ENCODE assay signal across 12 mouse cellular contexts in the genomic region with DNA sequence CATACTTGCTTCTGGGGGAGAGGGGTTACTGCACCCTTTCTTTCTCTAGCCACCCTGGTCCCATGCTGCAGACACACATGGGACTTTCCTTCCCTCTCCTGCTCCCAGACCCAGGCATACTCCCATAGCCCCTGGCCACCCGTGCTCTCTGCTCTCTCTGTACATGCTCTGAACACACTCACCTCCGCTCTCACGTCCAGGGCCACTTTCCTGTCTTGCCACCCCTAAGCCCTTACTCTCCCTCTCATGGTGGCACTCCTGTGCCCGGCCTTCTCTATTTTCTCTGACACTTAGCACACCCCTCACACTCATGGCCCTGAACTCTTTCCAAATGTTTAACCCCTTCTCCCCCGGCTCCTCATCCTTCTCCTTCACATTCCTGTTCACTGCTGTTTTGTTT. TPM values are rescaled to one million over a fixed set of nuclear protein-coding genes. Genes with fewer than 3 reads are reported as not detected.
DNase-seq lines count a peak whose midpoint lies in the region; ATAC-seq and TF ChIP-seq lines count a peak whose summit lies in the region.
"Had no signal": no experiment of that assay in that cellular context is flagged by ENCODE, and none has a peak within 500 bp of the region (broad histone marks: within the 10 kb centered on the region; RNA-seq: fewer than 3 reads in every experiment).

No protein-coding gene starts in this region.

- TF ChIP-seq CTCF in lung, embryonic 14.5 days (IDR thresholded peaks at IDR 0.05; ENCODE audit: low read depth) = no peak

- no peak overlapping the region for H3K9ac ChIP-seq in kidney, embryonic 15.5 days
- H3K9ac ChIP-seq in forebrain, embryonic 15.5 days (replicated peaks) = no peak overlapping the region
- H3K9ac ChIP-seq in lung, embryonic 14.5 days = no peak overlapping the region
- no peak overlapping the region for H3K9ac ChIP-seq in midbrain, embryonic 15.5 days
- H3K9ac ChIP-seq: embryonic facial prominence, embryonic 13.5 days; liver, embryonic 15.5 days; neural tube, embryonic 12.5 days had no signal

- DNase-seq in kidney, adult 9 months = no peak
- DNase-seq in lung, embryonic 14.5 days = peak; percentile 34
- DNase-seq in gastrocnemius, postnatal 14 days = no peak
- DNase-seq: thymus, adult 18-20 months had no signal

- no peak for ATAC-seq in kidney, embryonic 15.5 days (replicated peaks; ENCODE audit: low FRiP score)
- no peak for ATAC-seq in forebrain, embryonic 15.5 days (replicated peaks)
- no peak for ATAC-seq in lung, embryonic 14.5 days (ENCODE audit: insufficient read depth)
- ATAC-seq in midbrain, embryonic 15.5 days (replicated peaks) = no peak
- ATAC-seq in monocyte, adult 5-6 weeks (replicated peaks; ENCODE audit: insufficient number of reproducible peaks, low FRiP score, low TSS enrichment, poor library complexity, severe bottlenecking) = no peak

- 0 out of 2 replicates have a peak overlapping the region, but pooled peaks have one; percentile 31 for H3K4me2 ChIP-seq in kidney, embryonic 15.5 days
- H3K4me2 ChIP-seq in forebrain, embryonic 15.5 days (replicated peaks) = no peak overlapping the region
- peak overlapping the region; percentile 51 for H3K4me2 ChIP-seq in lung, embryonic 14.5 days
- peak overlapping the region; percentile 10 for H3K4me2 ChIP-seq in midbrain, embryonic 15.5 days
- H3K4me2 ChIP-seq: embryonic facial prominence, embryonic 13.5 days; liver, embryonic 15.5 days had no signal

- no peaks in the 10 kb centered on the region for H3K36me3 ChIP-seq in kidney, embryonic 15.5 days
- H3K36me3 ChIP-seq in forebrain, embryonic 15.5 days = 0 out of 2 replicates have a peak, but pooled peaks cover 4% of the 10 kb centered on the region
- H3K36me3 ChIP-seq in lung, embryonic 14.5 days (ENCODE audit: insufficient read depth) = no peaks in the 10 kb centered on the region
- peaks cover 4% of the 10 kb centered on the region; the same call in 1 of the 2 replicates for H3K36me3 ChIP-seq in midbrain, embryonic 15.5 days (replicated peaks)
- H3K36me3 ChIP-seq: embryonic facial prominence, embryonic 13.5 days; liver, embryonic 15.5 days had no signal

- H3K27ac ChIP-seq in kidney, embryonic 15.5 days = no peak overlapping the region
- no peak overlapping the region for H3K27ac ChIP-seq in forebrain, embryonic 15.5 days (replicated peaks)
- H3K27ac ChIP-seq in lung, embryonic 14.5 days (ENCODE audit: low read depth) = no peak overlapping the region
- H3K27ac ChIP-seq in midbrain, embryonic 15.5 days = peak overlapping the region; percentile 55
- H3K27ac ChIP-seq: embryonic facial prominence, embryonic 13.5 days; kidney, postnatal 0 days; liver, embryonic 15.5 days; neural tube, embryonic 12.5 days had no signal

- 15% methylated on average over 5 of the region's 5 CpGs for WGBS in kidney, embryonic 15.5 days
- WGBS in forebrain, embryonic 15.5 days = 6% methylated on average over 5 of the region's 5 CpGs
- WGBS in lung, embryonic 14.5 days = 14% methylated on average over 5 of the region's 5 CpGs
- WGBS in midbrain, embryonic 15.5 days = 12% methylated on average over 5 of the region's 5 CpGs

- H3K9me3 ChIP-seq in kidney, embryonic 15.5 days (replicated peaks) = no peaks in the 10 kb centered on the region
- H3K9me3 ChIP-seq in forebrain, embryonic 15.5 days = no peaks in the 10 kb centered on the region
- no peaks in the 10 kb centered on the region for H3K9me3 ChIP-seq in lung, embryonic 14.5 days (ENCODE audit: low read depth, low read length)
- no peaks in the 10 kb centered on the region for H3K9me3 ChIP-seq in midbrain, embryonic 15.5 days
- H3K9me3 ChIP-seq: embryonic facial prominence, embryonic 13.5 days; liver, embryonic 15.5 days; neural tube, embryonic 12.5 days had no signal

- H3K4me3 ChIP-seq in kidney, embryonic 15.5 days (replicated peaks) = 0 out of 2 replicates have a peak overlapping the region, but pooled peaks have one; percentile 9
- 0 out of 2 replicates have a peak overlapping the region, but pooled peaks have one; percentile 5 for H3K4me3 ChIP-seq in forebrain, embryonic 15.5 days
- H3K4me3 ChIP-seq in lung, embryonic 14.5 days (ENCODE audit: low read depth, low read length) = no peak overlapping the region
- H3K4me3 ChIP-seq in midbrain, embryonic 15.5 days = no peak overlapping the region
- H3K4me3 ChIP-seq: embryonic facial prominence, embryonic 13.5 days; liver, embryonic 15.5 days; neural tube, embryonic 12.5 days had no signal

- H3K27me3 ChIP-seq in kidney, embryonic 15.5 days = peaks cover 85% of the 10 kb centered on the region
- H3K27me3 ChIP-seq in forebrain, embryonic 15.5 days = peaks cover 61% of the 10 kb centered on the region
- peaks cover 73% of the 10 kb centered on the region for H3K27me3 ChIP-seq in lung, embryonic 14.5 days (ENCODE audit: insufficient read depth, low read length)
- peaks cover 25% of the 10 kb centered on the region for H3K27me3 ChIP-seq in midbrain, embryonic 15.5 days (replicated peaks)

- peaks cover 57% of the 10 kb centered on the region for H3K4me1 ChIP-seq in kidney, embryonic 15.5 days
- peaks cover 50% of the 10 kb centered on the region for H3K4me1 ChIP-seq in forebrain, embryonic 15.5 days
- peaks cover 14% of the 10 kb centered on the region for H3K4me1 ChIP-seq in lung, embryonic 14.5 days (ENCODE audit: insufficient read depth)
- peaks cover 44% of the 10 kb centered on the region for H3K4me1 ChIP-seq in midbrain, embryonic 15.5 days

- intact Hi-C loops in gastrocnemius, postnatal 14 days (cut with DNase I; ENCODE audit: low total_unique reads) = no loop called here

RNA-seq across cellular contexts. Expression of a gene that starts 25.9 kb away (rescaled TPM):
- polyA plus RNA-seq in kidney, embryonic 15.5 days (2015; fragmentation: Nextera tagmentation; extraction: Ambion mirVana) = 2.4 and 2.5 TPM in 2 replicates
- polyA plus RNA-seq in forebrain, embryonic 15.5 days (2015; fragmentation: Nextera tagmentation; extraction: Ambion mirVana) = 24.5 and 26.7 TPM in 2 replicates
- polyA plus RNA-seq in lung, embryonic 14.5 days (2014; fragmentation: Nextera tagmentation; extraction: Ambion mirVana) = 2.0 and 2.9 TPM in 2 replicates
- polyA plus RNA-seq in midbrain, embryonic 15.5 days (2015; fragmentation: Nextera tagmentation; extraction: Ambion mirVana) = 56.3 and 57.2 TPM in 2 replicates
- not detected in 3 replicates for total RNA-seq in monocyte, adult 5-6 weeks (2017)
- total RNA-seq in gastrocnemius, postnatal 14 days (2021) = under 1 TPM; 0.35 to 0.49 TPM
- polyA plus RNA-seq: liver, embryonic 15.5 days had no signal

RNA-seq across cellular contexts. Expression of a gene that starts 27.6 kb away (rescaled TPM):
- 1.1 TPM in 2 replicates for polyA plus RNA-seq in kidney, embryonic 15.5 days (2015; fragmentation: Nextera tagmentation; extraction: Ambion mirVana)
- 1.1 and 1.4 TPM in 2 replicates for polyA plus RNA-seq in forebrain, embryonic 15.5 days (2015; fragmentation: Nextera tagmentation; extraction: Ambion mirVana)
- polyA plus RNA-seq in lung, embryonic 14.5 days (2014; fragmentation: Nextera tagmentation; extraction: Ambion mirVana) = 0.71 and 1.2 TPM in 2 replicates
- 2.1 and 2.6 TPM in 2 replicates for polyA plus RNA-seq in midbrain, embryonic 15.5 days (2015; fragmentation: Nextera tagmentation; extraction: Ambion mirVana)
- total RNA-seq in monocyte, adult 5-6 weeks (2017) = 3.5 TPM in 1 of 3 replicates, not detected in the others
- total RNA-seq in gastrocnemius, postnatal 14 days (2021) = not detected

RNA-seq across cellular contexts. Expression of a gene that starts 48.0 kb away (rescaled TPM):
- polyA plus RNA-seq in kidney, embryonic 15.5 days (2015; fragmentation: Nextera tagmentation; extraction: Ambion mirVana) = 1.6 and 2.5 TPM in 2 replicates
- polyA plus RNA-seq in forebrain, embryonic 15.5 days (2015; fragmentation: Nextera tagmentation; extraction: Ambion mirVana) = 22.0 and 24.2 TPM in 2 replicates
- polyA plus RNA-seq in lung, embryonic 14.5 days (2014; fragmentation: Nextera tagmentation; extraction: Ambion mirVana) = 1.3 and 1.6 TPM in 2 replicates
- polyA plus RNA-seq in midbrain, embryonic 15.5 days (2015; fragmentation: Nextera tagmentation; extraction: Ambion mirVana) = 39.8 and 46.5 TPM in 2 replicates
- total RNA-seq in monocyte, adult 5-6 weeks (2017) = 0.19 to 1.2 TPM in 2 of 3 replicates, not detected in the other
- total RNA-seq in gastrocnemius, postnatal 14 days (2021) = under 1 TPM; 0.73 to 0.80 TPM

RNA-seq across cellular contexts. Expression of a gene that starts 51.3 kb away (rescaled TPM):
- 6.0 and 7.0 TPM in 2 replicates for polyA plus RNA-seq in kidney, embryonic 15.5 days (2015; fragmentation: Nextera tagmentation; extraction: Ambion mirVana)
- 3.7 TPM in 2 replicates for polyA plus RNA-seq in forebrain, embryonic 15.5 days (2015; fragmentation: Nextera tagmentation; extraction: Ambion mirVana)
- 1.8 TPM in 2 replicates for polyA plus RNA-seq in lung, embryonic 14.5 days (2014; fragmentation: Nextera tagmentation; extraction: Ambion mirVana)
- polyA plus RNA-seq in midbrain, embryonic 15.5 days (2015; fragmentation: Nextera tagmentation; extraction: Ambion mirVana) = 3.6 and 3.9 TPM in 2 replicates
- total RNA-seq in monocyte, adult 5-6 weeks (2017) = 0.49 to 1.6 TPM (median 0.85 TPM) in 3 replicates
- total RNA-seq in gastrocnemius, postnatal 14 days (2021) = 1 to 10 TPM; 4.2 to 5.6 TPM

Comparison
In these comparisons a context has a peak if more than half of its experiments do, and no peak if none do; other contexts are left out.
1. H3K4me3 ChIP-seq: peak in kidney, embryonic 15.5 days (single experiment) and forebrain, embryonic 15.5 days (single experiment); none in lung, embryonic 14.5 days (single experiment) and midbrain, embryonic 15.5 days (single experiment).